In the genomic region with DNA sequence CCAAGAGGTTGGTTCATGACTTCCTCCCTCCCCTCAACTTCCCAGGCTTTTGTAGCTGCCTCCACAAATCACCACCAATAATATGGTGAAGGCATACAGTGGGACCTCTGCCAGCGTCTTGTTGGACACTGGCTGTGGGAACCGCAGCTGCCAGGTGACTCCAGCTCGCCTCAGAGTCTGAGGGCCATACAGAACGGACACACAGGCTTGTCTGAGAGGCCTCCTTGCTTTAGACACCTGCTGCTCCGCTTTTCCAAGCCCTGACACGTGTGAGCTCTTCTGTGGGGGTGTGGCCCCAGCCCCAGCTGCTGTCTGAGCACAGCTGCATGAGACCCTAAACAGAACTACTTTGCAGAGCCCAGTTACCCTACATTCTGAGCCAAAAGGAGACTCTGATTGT, we compare ENCODE assay signal across 9 mouse cellular contexts.
DNase-seq lines count a peak whose midpoint lies in the region; ATAC-seq and TF ChIP-seq lines count a peak whose summit lies in the region.
"Had no signal": no experiment of that assay in that cellular context is flagged by ENCODE, and none has a peak within 500 bp of the region (broad histone marks: within the 10 kb centered on the region; RNA-seq: fewer than 3 reads in every experiment).

No protein-coding gene starts in this region.

- H3K4me2 ChIP-seq in forebrain, embryonic 16.5 days (ENCODE audit: low read length), result no peak overlapping the region
- H3K4me2 ChIP-seq in limb, embryonic 14.5 days (replicated peaks; ENCODE audit: low read depth, low read length, severe bottlenecking), result no peak overlapping the region
- no peak overlapping the region for H3K4me2 ChIP-seq in liver, embryonic 11.5 days
- H3K4me2 ChIP-seq: stomach, embryonic 15.5 days had no signal

- no peaks in the 10 kb centered on the region for H3K9me3 ChIP-seq in forebrain, embryonic 16.5 days (ENCODE audit: control insufficient read depth, low read length)
- no peaks in the 10 kb centered on the region for H3K9me3 ChIP-seq in limb, embryonic 14.5 days (ENCODE audit: control insufficient read depth, low read length)
- H3K9me3 ChIP-seq in liver, embryonic 11.5 days (ENCODE audit: control insufficient read depth, low read length), result no peaks in the 10 kb centered on the region
- H3K9me3 ChIP-seq: stomach, embryonic 15.5 days had no signal

- peaks cover 4% of the 10 kb centered on the region for H3K36me3 ChIP-seq in forebrain, embryonic 16.5 days (ENCODE audit: control insufficient read depth, insufficient read depth)
- peaks cover 24% of the 10 kb centered on the region for H3K36me3 ChIP-seq in limb, embryonic 14.5 days (ENCODE audit: control insufficient read depth, insufficient read depth, low read length)
- no peaks in the 10 kb centered on the region; the same call in 1 of the 2 replicates for H3K36me3 ChIP-seq in liver, embryonic 11.5 days (ENCODE audit: control insufficient read depth, insufficient read depth, low read length)

- intact Hi-C loops in gastrocnemius, postnatal 14 days (cut with DNase I; ENCODE audit: low total_unique reads), result no loop called here

- H3K27ac ChIP-seq in forebrain, embryonic 16.5 days (ENCODE audit: low read length), result no peak overlapping the region
- no peak overlapping the region for H3K27ac ChIP-seq in limb, embryonic 14.5 days (replicated peaks; ENCODE audit: low read depth, low read length)
- H3K27ac ChIP-seq in liver, embryonic 11.5 days (ENCODE audit: low read depth, low read length), result no peak overlapping the region
- H3K27ac ChIP-seq: stomach, embryonic 15.5 days had no signal

- no peak overlapping the region for H3K9ac ChIP-seq in forebrain, embryonic 16.5 days (replicated peaks; ENCODE audit: low read depth, low read length)
- H3K9ac ChIP-seq in limb, embryonic 14.5 days (ENCODE audit: low read depth, low read length, severe bottlenecking), result no peak overlapping the region
- no peak overlapping the region for H3K9ac ChIP-seq in liver, embryonic 11.5 days (ENCODE audit: low read depth, low read length)
- H3K9ac ChIP-seq: stomach, embryonic 15.5 days had no signal

- peaks cover 3% of the 10 kb centered on the region for H3K4me1 ChIP-seq in forebrain, embryonic 16.5 days (replicated peaks; ENCODE audit: control insufficient read depth, insufficient read depth, low read length)
- no peaks in the 10 kb centered on the region for H3K4me1 ChIP-seq in limb, embryonic 14.5 days (ENCODE audit: control insufficient read depth, insufficient read depth, low read length)
- H3K4me1 ChIP-seq in liver, embryonic 11.5 days (replicated peaks; ENCODE audit: control insufficient read depth, insufficient read depth, low read length), result no peaks in the 10 kb centered on the region

- 24% methylated on average over 6 of the region's 6 CpGs for WGBS in forebrain, embryonic 16.5 days
- WGBS in limb, embryonic 14.5 days, result 20% methylated on average over 6 of the region's 6 CpGs
- WGBS in liver, embryonic 11.5 days, result 79% methylated on average over 6 of the region's 6 CpGs

- H3K27me3 ChIP-seq in forebrain, embryonic 16.5 days (replicated peaks; ENCODE audit: control insufficient read depth, insufficient read depth, low read length), result no peaks in the 10 kb centered on the region
- no peaks in the 10 kb centered on the region for H3K27me3 ChIP-seq in limb, embryonic 14.5 days (ENCODE audit: control insufficient read depth, insufficient read depth, low read length)
- H3K27me3 ChIP-seq in liver, embryonic 11.5 days (replicated peaks; ENCODE audit: control insufficient read depth, insufficient read depth, low read length), result no peaks in the 10 kb centered on the region
- H3K27me3 ChIP-seq: stomach, embryonic 15.5 days had no signal

- H3K4me3 ChIP-seq in forebrain, embryonic 16.5 days (replicated peaks; ENCODE audit: low read length), result no peak overlapping the region
- no peak overlapping the region for H3K4me3 ChIP-seq in limb, embryonic 14.5 days (replicated peaks; ENCODE audit: low read length)
- no peak overlapping the region for H3K4me3 ChIP-seq in liver, embryonic 11.5 days (ENCODE audit: low read depth, low read length)
- H3K4me3 ChIP-seq: stomach, embryonic 15.5 days had no signal

- peak; percentile 47 for DNase-seq in gastrocnemius, postnatal 14 days
- DNase-seq in gastrocnemius, adult 8-10 months (ENCODE audit: low spot score in 2 of 2), result no peak
- DNase-seq in A20 (ENCODE audit: low read depth, low spot score), result peak; percentile 27
- DNase-seq in limb, embryonic 14.5 days (ENCODE audit: low spot score), result peak; percentile 78
- no peak for DNase-seq in liver, embryonic 11.5 days (ENCODE audit: low spot score)
- DNase-seq in spleen, postnatal 10 days (ENCODE audit: low spot score in 2 of 2), result no peak
- DNase-seq in lung, adult 18-20 months, result no peak

- peak; percentile 58 for ATAC-seq in forebrain, embryonic 16.5 days
- peak; percentile 91 for ATAC-seq in limb, embryonic 14.5 days (ENCODE audit: low FRiP score, low read depth)
- ATAC-seq in liver, embryonic 11.5 days (replicated peaks; ENCODE audit: low FRiP score), result no peak

- TF ChIP-seq POLR2A in limb, embryonic 14.5 days (IDR thresholded peaks at IDR 0.05; ENCODE audit: borderline replicate concordance, extremely low read depth, insufficient read depth, insufficient read length), result no peak

Comparison
In these comparisons a context has a peak if more than half of its experiments do, and no peak if none do; other contexts are left out.
1. DNase-seq: peak in gastrocnemius, postnatal 14 days (single experiment), A20 (single experiment) and limb, embryonic 14.5 days (single experiment); none in gastrocnemius, adult 8-10 months (0 of 2), liver, embryonic 11.5 days (single experiment), spleen, postnatal 10 days (0 of 2) and lung, adult 18-20 months (0 of 2).